Mouse (Mus musculus) activated CD4-positive, CD25-positive, alpha-beta regulatory T cell (primary cell): ENCODE results near the gene Nfkbid. TPM values are rescaled to one million over a fixed set of nuclear protein-coding genes. Genes with fewer than 3 reads are reported as not detected.

Experiments used
- polyA plus RNA-seq, 2 experiments: library from polyadenylated mRNA; unstranded; fragments of 100-300 nt; shearing (Covaris generic); gene quantifications; one replicate each; pipeline ENCODE4 v1.2.1; 2017

The Nfkbid gene
- polyA plus RNA-seq, result 10 to 100 TPM; 78.6 to 95.9 TPM

GRCm38 (mm10) chr7:30421175-30421889 lies at the start of gene Nfkbid:
Nfkbid (plus strand) TSS chr7:30421732.

GRCm38 (mm10) chr7:30413596-30413995 lies 7.9 kb upstream of the Nfkbid start, which contains the start of gene Tyrobp:
Tyrobp (plus strand) TSS chr7:30413760.

GRCm38 (mm10) chr7:30419561-30420499 lies 1.7 kb upstream of the Nfkbid start, which contains the start of gene Hcst:
Hcst (minus strand) TSS chr7:30419854.

GRCm38 (mm10) chr7:30444971-30445751 lies 23.6 kb downstream of the Nfkbid start, which contains the start of gene Aplp1:
Aplp1 (minus strand) TSS chr7:30445535.

GRCm38 (mm10) chr7:30457629-30458330 lies 36.2 kb downstream of the Nfkbid start, which contains the start of the genes Kirrel2 and Nphs1:
Kirrel2 (minus strand) TSS chr7:30457690.
Nphs1 (plus strand) TSS chr7:30458315.

Other genes starting within 250 kb of the Nfkbid start
- under 1 TPM; 0.64 to 0.74 TPM for gene Cox7a1, start 237.6 kb upstream of the Nfkbid start, polyA plus RNA-seq
- gene Capns1, start 222.9 kb upstream of the Nfkbid start, polyA plus RNA-seq, result 10 to 100 TPM; 96.1 to 96.6 TPM
- gene Polr2i, start 189.8 kb upstream of the Nfkbid start, polyA plus RNA-seq, result 10 to 100 TPM; 47.8 to 64.2 TPM
- 100 to 1,000 TPM; 109 to 132 TPM for gene Tbcb, start 189.5 kb upstream of the Nfkbid start, polyA plus RNA-seq
- gene Ovol3, start 186.0 kb upstream of the Nfkbid start, polyA plus RNA-seq, result not detected
- under 1 TPM; 0.12 to 0.41 TPM for gene Thap8, start 141.6 kb upstream of the Nfkbid start, polyA plus RNA-seq
- gene Wdr62, start 141.3 kb upstream of the Nfkbid start, polyA plus RNA-seq, result 1 to 10 TPM; 4.8 to 6.9 TPM
- gene Clip3, start 130.0 kb upstream of the Nfkbid start, polyA plus RNA-seq, result 1 to 10 TPM; 1.6 to 3.1 TPM
- 100 to 1,000 TPM in 1 of 2 experiments, 10 to 100 TPM in 1; 92.7 to 159 TPM for gene Alkbh6, start 113.0 kb upstream of the Nfkbid start, polyA plus RNA-seq
- 10 to 100 TPM in 1 of 2 experiments, 1 to 10 TPM in 1; 3.8 to 22.5 TPM for gene Syne4, start 106.9 kb upstream of the Nfkbid start, polyA plus RNA-seq
- gene E130208F15Rik, start 100.0 kb upstream of the Nfkbid start, polyA plus RNA-seq, result not detected
- 10 to 100 TPM; 32.0 to 75.5 TPM for gene Sdhaf1, start 97.8 kb upstream of the Nfkbid start, polyA plus RNA-seq
- gene Lrfn3, start 59.0 kb upstream of the Nfkbid start, polyA plus RNA-seq, result not detected
- 10 to 100 TPM in 1 of 2 experiments, 1 to 10 TPM in 1; 7.1 to 32.2 TPM for gene Tyrobp, start 8.0 kb upstream of the Nfkbid start, polyA plus RNA-seq
- gene Hcst, start 1.9 kb upstream of the Nfkbid start, polyA plus RNA-seq, result 100 to 1,000 TPM; 470 to 543 TPM
- 10 to 100 TPM; 10.8 to 23.2 TPM for gene Aplp1, start 23.8 kb downstream of the Nfkbid start, polyA plus RNA-seq
- gene Kirrel2, start 36.0 kb downstream of the Nfkbid start, polyA plus RNA-seq, result not detected
- not detected for gene Nphs1, start 36.6 kb downstream of the Nfkbid start, polyA plus RNA-seq
- gene Prodh2, start 71.9 kb downstream of the Nfkbid start, polyA plus RNA-seq, result not detected
- gene Arhgap33, start 113.3 kb downstream of the Nfkbid start, polyA plus RNA-seq, result 1 to 10 TPM; 1.5 to 2.5 TPM
- 1 to 10 TPM; 1.9 to 4.1 TPM for gene Hspb6, start 130.4 kb downstream of the Nfkbid start, polyA plus RNA-seq
- 1 to 10 TPM; 5.7 to 6.2 TPM for gene Proser3, start 130.6 kb downstream of the Nfkbid start, polyA plus RNA-seq
- 100 to 1,000 TPM in 1 of 2 experiments, 10 to 100 TPM in 1; 92.9 to 107 TPM for gene Lin37, start 138.1 kb downstream of the Nfkbid start, polyA plus RNA-seq
- gene U2af1l4, start 141.6 kb downstream of the Nfkbid start, polyA plus RNA-seq, result 10 to 100 TPM; 28.3 to 67.8 TPM
- 10 to 100 TPM; 53.5 to 82.4 TPM for gene Gm49396, start 141.6 kb downstream of the Nfkbid start, polyA plus RNA-seq
- 100 to 1,000 TPM; 231 to 234 TPM for gene Psenen, start 141.9 kb downstream of the Nfkbid start, polyA plus RNA-seq
- 100 to 1,000 TPM in 1 of 2 experiments, 10 to 100 TPM in 1; 66.2 to 268 TPM for gene Igflr1, start 143.7 kb downstream of the Nfkbid start, polyA plus RNA-seq
- 10 to 100 TPM; 14.9 to 15.1 TPM for gene Kmt2b, start 167.0 kb downstream of the Nfkbid start, polyA plus RNA-seq
- gene Zbtb32, start 177.2 kb downstream of the Nfkbid start, polyA plus RNA-seq, result 10 to 100 TPM; 12.9 to 34.9 TPM
- 1 to 10 TPM in 1 of 2 experiments, under 1 TPM in 1; 0.32 to 1.8 TPM for gene Upk1a, start 191.1 kb downstream of the Nfkbid start, polyA plus RNA-seq
- 100 to 1,000 TPM; 713 to 756 TPM for gene Cox6b1, start 204.4 kb downstream of the Nfkbid start, polyA plus RNA-seq
- not detected for gene Etv2, start 214.1 kb downstream of the Nfkbid start, polyA plus RNA-seq
- gene Rbm42, start 228.6 kb downstream of the Nfkbid start, polyA plus RNA-seq, result 100 to 1,000 TPM; 125 to 166 TPM
- 10 to 100 TPM; 18.3 to 29.7 TPM for gene Haus5, start 243.3 kb downstream of the Nfkbid start, polyA plus RNA-seq
- gene Pmis2, start 249.9 kb downstream of the Nfkbid start, polyA plus RNA-seq, result under 1 TPM in 1 of 2 experiments, not detected in 1; 0.50 TPM